Mouse (Mus musculus) leukemia stem cell, adult 10-12 weeks (primary cell): ENCODE results near the gene Vmn1r91. TPM values are rescaled to one million over a fixed set of nuclear protein-coding genes. Genes with fewer than 3 reads are reported as not detected.

Experiments used
- polyA plus RNA-seq: library from polyadenylated mRNA; stranded (reverse); fragments of >175 nt; gene quantifications from 2 replicates; pipeline ENCODE4 v1.2.3, GENCODE M21; 2012; ENCODE audit warnings: low replicate concordance

Vmn1r91 gene
- not detected in 2 replicates for polyA plus RNA-seq

GRCm38 (mm10) chr7:20099380-20099779 is at the start of gene Vmn1r91:
Gene Vmn1r91 (plus strand): TSS chr7:20099680.

GRCm38 (mm10) chr7:20122479-20122878 is 23.0 kb downstream of the Vmn1r91 start, which contains the start of gene Gm16442:
Gene Gm16442 (minus strand): TSS chr7:20122579.

GRCm38 (mm10) chr7:20138988-20139387 is 39.5 kb downstream of the Vmn1r91 start, which contains the start of gene Vmn1r93:
Gene Vmn1r93 (minus strand): TSS chr7:20139088.

Other genes with a start within 250 kb of the Vmn1r91 start
- not detected in 2 replicates for gene Gm19345, start 247.7 kb upstream of the Vmn1r91 start, polyA plus RNA-seq
- 3.5 and 10.5 TPM in 2 replicates for gene Ceacam16, start 238.4 kb upstream of the Vmn1r91 start, polyA plus RNA-seq
- gene Ceacam19, start 211.7 kb upstream of the Vmn1r91 start, polyA plus RNA-seq, result not detected in 2 replicates
- 0.60 and 0.87 TPM in 2 replicates for gene Pvr, start 178.5 kb upstream of the Vmn1r91 start, polyA plus RNA-seq
- 0.20 TPM in 1 of 2 replicates, not detected in the other for gene Igsf23, start 148.9 kb upstream of the Vmn1r91 start, polyA plus RNA-seq
- not detected in 2 replicates for gene Ceacam20, start 134.3 kb upstream of the Vmn1r91 start, polyA plus RNA-seq
- not detected in 2 replicates for gene Nlrp9b, start 108.2 kb upstream of the Vmn1r91 start, polyA plus RNA-seq
- not detected in 2 replicates for gene Gm16442, start 22.9 kb downstream of the Vmn1r91 start, polyA plus RNA-seq
- not detected in 2 replicates for gene Vmn1r93, start 39.4 kb downstream of the Vmn1r91 start, polyA plus RNA-seq
- not detected in 2 replicates for gene Vmn1r94, start 68.7 kb downstream of the Vmn1r91 start, polyA plus RNA-seq
- not detected in 2 replicates for gene Vmn1r95, start 94.0 kb downstream of the Vmn1r91 start, polyA plus RNA-seq
- gene Gm6164, start 105.9 kb downstream of the Vmn1r91 start, polyA plus RNA-seq, result not detected in 2 replicates
- not detected in 2 replicates for gene Gm4498, start 134.1 kb downstream of the Vmn1r91 start, polyA plus RNA-seq
- not detected in 2 replicates for gene Gm5890, start 163.2 kb downstream of the Vmn1r91 start, polyA plus RNA-seq
- not detected in 2 replicates for gene Gm4133, start 234.4 kb downstream of the Vmn1r91 start, polyA plus RNA-seq